19 mouse cellular contexts compared by ENCODE assay signal in the genomic region with DNA sequence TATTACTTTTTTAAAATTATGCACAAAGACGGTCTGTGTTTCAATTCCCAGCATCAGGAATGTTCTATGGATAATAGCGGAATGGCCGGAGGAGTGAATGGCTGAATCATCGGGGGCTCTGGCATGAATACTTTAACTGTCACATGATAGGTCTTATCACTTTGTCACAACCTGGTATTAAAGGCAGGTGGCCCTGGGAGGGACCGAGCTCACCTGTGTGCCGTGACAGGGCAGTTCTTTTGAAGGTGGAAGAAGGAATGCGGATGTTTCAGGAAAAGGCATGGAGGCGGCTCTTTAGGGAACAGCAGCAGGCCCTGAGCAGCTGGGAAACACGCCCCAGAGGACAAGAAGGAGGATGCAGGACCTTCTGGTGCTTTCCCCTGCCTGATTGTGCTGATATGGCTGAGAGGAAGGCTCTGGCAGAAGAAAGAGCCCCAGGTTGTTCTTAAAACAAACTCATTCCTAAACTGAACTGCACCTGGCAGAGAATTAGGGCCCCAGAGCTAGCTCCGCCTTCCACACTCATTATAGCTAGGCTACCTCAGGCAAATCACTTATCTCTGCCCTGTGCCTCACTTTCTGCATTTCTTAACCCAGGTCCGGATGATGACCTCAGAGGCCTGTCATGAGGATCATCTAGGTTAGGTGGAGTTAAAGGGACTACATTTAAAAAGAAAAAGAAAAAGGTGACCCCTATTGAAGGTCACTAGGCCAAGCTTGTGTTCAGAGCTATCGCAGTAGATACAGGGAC.
A peak's percentile ranks its signal among the peaks of the same experiment; 100 is the strongest.
DNase-seq lines count a peak whose midpoint lies in the region; ATAC-seq and TF ChIP-seq lines count a peak whose summit lies in the region.
"Had no signal": no experiment of that assay in that cellular context is flagged by ENCODE, and none has a peak within 500 bp of the region (broad histone marks: within the 10 kb centered on the region; RNA-seq: fewer than 3 reads in every experiment).

No protein-coding gene starts in this region.

- 72% methylated on average over 12 of the region's 12 CpGs for WGBS in intestine, embryonic 16.5 days
- WGBS in stomach, postnatal 0 days, result 67% methylated on average over 11 of the region's 12 CpGs
- 84% methylated on average over 12 of the region's 12 CpGs for WGBS in midbrain, embryonic 13.5 days

- in situ Hi-C loops in ES-E14 (cut with MboI; ENCODE audit: low sequenced_read_pairs in 2 of 2, unreplicated experiment in 2 of 2), result no loop called here

- H3K36me3 ChIP-seq in ES-Bruce4 (ENCODE audit: control insufficient read depth, insufficient read depth, low read length, poor library complexity, severe bottlenecking), result no peaks in the 10 kb centered on the region
- no peaks in the 10 kb centered on the region for H3K36me3 ChIP-seq in ES-E14 (ENCODE audit: control insufficient read depth, insufficient read depth, low read length, poor library complexity, severe bottlenecking)
- no peaks in the 10 kb centered on the region for H3K36me3 ChIP-seq in intestine, embryonic 16.5 days (ENCODE audit: control insufficient read depth, insufficient read depth, low read length)
- H3K36me3 ChIP-seq in stomach, postnatal 0 days (ENCODE audit: control insufficient read depth, insufficient read depth, low read length), result no peaks in the 10 kb centered on the region
- H3K36me3 ChIP-seq in midbrain, embryonic 13.5 days, result no peaks in the 10 kb centered on the region
- H3K36me3 ChIP-seq: embryonic facial prominence, embryonic 10.5 days; hindbrain, embryonic 13.5 days had no signal

- H3K4me1 ChIP-seq in ES-Bruce4 (ENCODE audit: control insufficient read depth, insufficient read depth, low read length) (peaks cover 2% of the 10 kb centered on the region), ES-E14 (ENCODE audit: control insufficient read depth in 2 of 2, insufficient read depth in 2 of 2, low read length in 2 of 2, poor library complexity in 1 of 2) (no peaks in the 10 kb centered on the region)
- no peaks in the 10 kb centered on the region for H3K4me1 ChIP-seq in intestine, embryonic 16.5 days (ENCODE audit: control insufficient read depth, insufficient read depth, low read length)
- H3K4me1 ChIP-seq in stomach, postnatal 0 days (replicated peaks; ENCODE audit: control insufficient read depth, insufficient read depth), result no peaks in the 10 kb centered on the region
- H3K4me1 ChIP-seq in midbrain, embryonic 13.5 days (replicated peaks), result no peaks in the 10 kb centered on the region
- H3K4me1 ChIP-seq: embryonic facial prominence, embryonic 10.5 days; forebrain, embryonic 13.5 days; hindbrain, embryonic 13.5 days had no signal

- H3K9me3 ChIP-seq in ES-Bruce4 (replicated peaks; ENCODE audit: control insufficient read depth, insufficient read depth, low read length, poor library complexity, severe bottlenecking) (no peaks in the 10 kb centered on the region), ES-E14 (ENCODE audit: control insufficient read depth, insufficient read depth, low read depth, low read length) (no peaks in the 10 kb centered on the region)
- H3K9me3 ChIP-seq in intestine, embryonic 16.5 days (ENCODE audit: control insufficient read depth, low read length), result no peaks in the 10 kb centered on the region
- no peaks in the 10 kb centered on the region for H3K9me3 ChIP-seq in stomach, postnatal 0 days (ENCODE audit: control insufficient read depth, low read length)
- H3K9me3 ChIP-seq in midbrain, embryonic 13.5 days, result no peaks in the 10 kb centered on the region
- H3K9me3 ChIP-seq: embryonic facial prominence, embryonic 10.5 days; forebrain, embryonic 13.5 days; hindbrain, embryonic 13.5 days had no signal

- H3K4me2 ChIP-seq in intestine, embryonic 16.5 days (ENCODE audit: low read depth, low read length), result no peak overlapping the region
- no peak overlapping the region for H3K4me2 ChIP-seq in stomach, postnatal 0 days (replicated peaks; ENCODE audit: low read depth)
- H3K4me2 ChIP-seq in midbrain, embryonic 13.5 days (replicated peaks), result no peak overlapping the region
- H3K4me2 ChIP-seq: forebrain, embryonic 13.5 days; hindbrain, embryonic 13.5 days had no signal

- no peak for TF ChIP-seq EP300 in ES-Bruce4 (IDR thresholded peaks at IDR 0.05; ENCODE audit: insufficient read depth, low read depth, low read length)
- TF ChIP-seq EP300 in stomach, postnatal 0 days (optimal IDR thresholded peaks at IDR 0.05), result no peak

- H3K9ac ChIP-seq in ES-Bruce4 (ENCODE audit: low read depth, poor library complexity, severe bottlenecking) (no peak overlapping the region), ES-E14 (ENCODE audit: insufficient read depth, low read depth, low read length, poor library complexity, severe bottlenecking) (no peak overlapping the region)
- no peak overlapping the region for H3K9ac ChIP-seq in intestine, embryonic 16.5 days (ENCODE audit: low read depth, low read length)
- H3K9ac ChIP-seq in stomach, postnatal 0 days (ENCODE audit: low read length), result no peak overlapping the region
- no peak overlapping the region for H3K9ac ChIP-seq in midbrain, embryonic 13.5 days (replicated peaks)
- H3K9ac ChIP-seq: forebrain, embryonic 13.5 days; hindbrain, embryonic 13.5 days had no signal

- no peak for TF ChIP-seq CTCF in ES-Bruce4 (IDR thresholded peaks at IDR 0.05; ENCODE audit: low read depth, low read length)
- TF ChIP-seq CTCF in stomach, postnatal 0 days (IDR thresholded peaks at IDR 0.05; ENCODE audit: low read depth), result no peak

- H3K4me3 ChIP-seq in ES-Bruce4 (ENCODE audit: low read depth, low read length) (no peak overlapping the region), ES-E14 (ENCODE audit: insufficient read depth in 1 of 2, low read depth in 1 of 2, low read length in 2 of 2, poor library complexity in 1 of 2, severe bottlenecking in 1 of 2) (no peak overlapping the region)
- H3K4me3 ChIP-seq in intestine, embryonic 16.5 days (ENCODE audit: low read length), result no peak overlapping the region
- H3K4me3 ChIP-seq in stomach, postnatal 0 days (ENCODE audit: low read depth, low read length), result no peak overlapping the region
- H3K4me3 ChIP-seq in midbrain, embryonic 13.5 days (replicated peaks), result no peak overlapping the region
- H3K4me3 ChIP-seq: embryonic facial prominence, embryonic 10.5 days; forebrain, embryonic 13.5 days; gastrocnemius, adult 2 months; hindbrain, embryonic 13.5 days had no signal

- peak; percentile 87 for ATAC-seq in intestine, embryonic 16.5 days
- peak; percentile 78 for ATAC-seq in stomach, postnatal 0 days (ENCODE audit: low FRiP score, low TSS enrichment)
- no peak for ATAC-seq in midbrain, embryonic 13.5 days
- ATAC-seq: forebrain, embryonic 13.5 days; hindbrain, postnatal 0 days had no signal

- DNase-seq in ES-E14 (ENCODE audit: low read depth, low spot score), result no peak
- DNase-seq in stomach, postnatal 0 days (ENCODE audit: low spot score), result peak; percentile 31
- no peak for DNase-seq in embryo, embryonic 10.5 days (ENCODE audit: low spot score)
- no peak for DNase-seq in right cerebral cortex, postnatal 10 days (ENCODE audit: low spot score in 2 of 2)
- DNase-seq: adrenal gland, postnatal 14 days; cerebellum, adult 11-12 months; cerebellum, adult 9-11 months; cerebellum, postnatal 36 days; gastrocnemius, adult 2 months; gastrocnemius, postnatal 25 days; heart, postnatal 10 days; heart, postnatal 4 days had no signal

- H3K27ac ChIP-seq in ES-Bruce4 (ENCODE audit: insufficient read depth, low read length) (peak overlapping the region; percentile 51; the same call in 1 of the 2 replicates), ES-E14 (ENCODE audit: insufficient read depth, low read depth, low read length, poor library complexity, severe bottlenecking) (no peak overlapping the region)
- H3K27ac ChIP-seq in intestine, embryonic 16.5 days (ENCODE audit: low read length), result no peak overlapping the region
- no peak overlapping the region for H3K27ac ChIP-seq in stomach, postnatal 0 days (replicated peaks)
- no peak overlapping the region for H3K27ac ChIP-seq in midbrain, embryonic 13.5 days
- H3K27ac ChIP-seq: embryonic facial prominence, embryonic 10.5 days; forebrain, embryonic 13.5 days; gastrocnemius, adult 2 months; hindbrain, embryonic 13.5 days; hindbrain, postnatal 0 days had no signal

- TF ChIP-seq POLR2A in ES-Bruce4 (IDR thresholded peaks at IDR 0.05; ENCODE audit: insufficient read depth, low read length), result no peak

- H3K27me3 ChIP-seq in ES-Bruce4 (ENCODE audit: control insufficient read depth, insufficient read depth, low read length, poor library complexity, severe bottlenecking), result no peaks in the 10 kb centered on the region
- H3K27me3 ChIP-seq in intestine, embryonic 16.5 days (replicated peaks; ENCODE audit: control insufficient read depth, insufficient read depth, low read length), result no peaks in the 10 kb centered on the region
- no peaks in the 10 kb centered on the region for H3K27me3 ChIP-seq in stomach, postnatal 0 days (ENCODE audit: control insufficient read depth, insufficient read depth, low read length)
- no peaks in the 10 kb centered on the region for H3K27me3 ChIP-seq in midbrain, embryonic 13.5 days
- H3K27me3 ChIP-seq: forebrain, embryonic 13.5 days; hindbrain, embryonic 13.5 days had no signal

TF ChIP-seq in ES-E14, 5 proteins besides CTCF, POLR2A, EP300 and RAD21:
- TF ChIP-seq ZC3H11A (IDR thresholded peaks at IDR 0.05; ENCODE audit: borderline replicate concordance, low read depth, low read length) (no peak), MAFK (IDR thresholded peaks at IDR 0.05; ENCODE audit: insufficient read depth, low read depth, low read length) (0 out of 2 replicates have a peak, but pooled peaks have one; percentile 28)
TF ChIP-seq in ES-E14: peak in this region for 1.
